Mouse (Mus musculus) cerebellum, adult 8-10 months (tissue): ENCODE measurements around the gene Usp29.
"Not testable (repeated sequence)": the region's sequence is repeated elsewhere in the genome, so short reads cannot be mapped to it uniquely, and the experiment has no call there.

ENCODE experiments used
- DNase-seq: peaks from one replicate; pipeline ENCODE4 v3.0.0; 2022

Usp29 gene

GRCm38 (mm10) chr7:6937040-6937439 is 206.7 kb downstream of the Usp29 start:
- DNase-seq, result peak; percentile 71

- peak; percentile 24 for DNase-seq
Measured at GRCm38 (mm10) chr7:6940761-6941231, 210.4 kb downstream of the Usp29 start.

GRCm38 (mm10) chr7:6948061-6948460 is 217.7 kb downstream of the Usp29 start:
- DNase-seq, result peak; percentile 37

GRCm38 (mm10) chr7:6956576-6956975 is 226.2 kb downstream of the Usp29 start:
- DNase-seq, result no peak

GRCm38 (mm10) chr7:6958574-6958973 is 228.2 kb downstream of the Usp29 start:
- no peak for DNase-seq

GRCm38 (mm10) chr7:6973566-6973965 is 243.2 kb downstream of the Usp29 start:
- no peak for DNase-seq

- no peak for DNase-seq
Measured at GRCm38 (mm10) chr7:6976890-6977289, 246.5 kb downstream of the Usp29 start.

- not testable (repeated sequence) for DNase-seq
Measured at GRCm38 (mm10) chr7:6995251-6995650, 264.9 kb downstream of the Usp29 start, which contains the start of gene Aurkc. Aurkc (plus strand) TSS chr7:6995300.

GRCm38 (mm10) chr7:6998914-6999313 is 268.5 kb downstream of the Usp29 start:
- DNase-seq, result not testable (repeated sequence)

GRCm38 (mm10) chr7:7005441-7005840 is 275.1 kb downstream of the Usp29 start:
- DNase-seq, result not testable (repeated sequence)
